Mouse (Mus musculus) kidney, embryonic 16.5 days (tissue): ENCODE data around the gene Det1. TPM values are rescaled to one million over a fixed set of nuclear protein-coding genes. Genes with fewer than 3 reads are reported as not detected.

Experiments
- ATAC-seq: fragments of 200-750 bp; cut with Nextera tagmentation; 2 replicates; pipeline ENCODE4 v1.8.0; 2017; ENCODE audit warnings: moderate TSS enrichment; ENCODE audit not compliant: low FRiP score, low TSS enrichment
- H3K27ac ChIP-seq: fragments of 300-500 bp; sonication (generic); 2 replicates; pipeline ENCODE4 v1.5.1; 2014; ENCODE audit warnings: low read length
- H3K27me3 ChIP-seq: fragments of 300-500 bp; sonication (generic); 2 replicates; pipeline ENCODE4 v1.6.1; 2014; ENCODE audit warnings: low read length, control low read depth, mixed read lengths; ENCODE audit not compliant: insufficient read depth
- H3K36me3 ChIP-seq: fragments of 300-500 bp; sonication (generic); 2 replicates; pipeline ENCODE4 v1.6.1; 2014; ENCODE audit warnings: low read length, control low read depth, mixed read lengths; ENCODE audit not compliant: insufficient read depth
- H3K4me1 ChIP-seq: fragments of 300-500 bp; sonication (generic); 2 replicates; pipeline ENCODE4 v1.6.1; 2014; ENCODE audit warnings: low read length, control low read depth, mixed read lengths; ENCODE audit not compliant: insufficient read depth
- H3K4me2 ChIP-seq: fragments of 300-500 bp; sonication (generic); replicated peaks from 2 replicates; pipeline ENCODE4 v1.6.1; 2014; ENCODE audit warnings: low read depth, low read length
- H3K4me3 ChIP-seq: fragments of 300-500 bp; sonication (generic); 2 replicates; pipeline ENCODE4 v1.5.1; 2014; ENCODE audit warnings: mild to moderate bottlenecking, low read length
- H3K9ac ChIP-seq: fragments of 300-500 bp; sonication (generic); replicated peaks from 2 replicates; pipeline ENCODE4 v1.6.1; 2014; ENCODE audit warnings: low read length
- H3K9me3 ChIP-seq: fragments of 300-500 bp; sonication (generic); 2 replicates; pipeline ENCODE4 v1.6.1; 2016; ENCODE audit warnings: low read length, control low read depth
- whole genome bisulfite sequencing: fragments of 180-500 bp; shearing (Covaris S2); extraction: QIAGEN DNeasy Blood & Tissue Kit; methylation state at CpG from one replicate; pipeline ENCODE4 v1.1.7; 2014; 5-methylcytosine and 5-hydroxymethylcytosine counted together
- polyA plus RNA-seq: library from polyadenylated mRNA; unstranded; fragments of >200 nt; fragmentation: Nextera tagmentation; extraction: Ambion mirVana; gene quantifications from 2 replicates; pipeline ENCODE4 v1.2.1, GENCODE M21; 2015

Det1 gene
- 19.1 and 19.6 TPM in 2 replicates for polyA plus RNA-seq

DNA sequence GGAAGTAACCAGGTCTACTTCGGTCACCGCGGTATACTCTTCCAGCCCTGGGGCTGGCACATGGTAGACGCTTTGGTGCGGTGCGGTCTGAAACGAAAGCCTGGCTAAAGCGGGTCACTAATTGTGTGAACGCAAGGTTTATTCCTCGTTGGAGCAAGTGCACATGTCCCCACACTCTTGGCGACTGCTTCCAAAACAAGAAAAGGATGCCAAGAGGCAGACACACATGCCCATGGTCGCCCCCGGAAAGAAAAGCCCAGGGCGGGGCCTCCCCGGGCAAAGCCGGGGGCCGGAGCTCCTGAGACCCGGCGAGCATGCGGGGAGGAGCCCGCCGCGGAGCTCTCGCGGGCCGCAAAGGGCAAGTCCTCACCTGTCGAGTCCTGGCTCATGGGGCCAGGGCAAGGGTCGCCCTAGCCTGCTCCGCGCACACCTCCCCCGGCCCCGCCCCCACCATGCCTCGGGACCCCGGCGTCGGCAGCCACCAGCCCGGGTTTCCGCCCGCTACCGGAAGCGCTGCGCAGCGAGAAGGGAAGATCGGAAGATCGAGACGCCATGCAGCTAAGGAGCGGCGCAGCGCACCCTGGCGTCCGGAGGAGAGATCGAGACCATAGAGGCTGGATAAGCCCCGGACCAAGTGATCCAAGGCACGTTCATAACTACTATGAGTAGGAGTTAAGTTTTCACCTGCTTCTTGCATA, at the start of gene Det1:
Gene Det1, minus strand, starts transcription at position 527 of the 698 bp plus-strand sequence.
- Histone ChIP-seq H3K4me1 (peaks cover 9% of the 10 kb centered on the region; the same call in 1 of the 2 replicates), H3K4me3 (peak within 1 kb of the TSS; percentile 87), H3K9ac (peak within 1 kb of the TSS; percentile 96), H3K27me3 (no peaks in the 10 kb centered on the region), H3K36me3 (peaks cover 20% of the 10 kb centered on the region), H3K27ac (peak within 1 kb of the TSS; percentile 74), H3K9me3 (no peaks in the 10 kb centered on the region), H3K4me2 (peak within 1 kb of the TSS; percentile 56)
- peak; percentile 95 for ATAC-seq
- WGBS, result under 1% methylated on average over 54 of the region's 54 CpGs

DNA sequence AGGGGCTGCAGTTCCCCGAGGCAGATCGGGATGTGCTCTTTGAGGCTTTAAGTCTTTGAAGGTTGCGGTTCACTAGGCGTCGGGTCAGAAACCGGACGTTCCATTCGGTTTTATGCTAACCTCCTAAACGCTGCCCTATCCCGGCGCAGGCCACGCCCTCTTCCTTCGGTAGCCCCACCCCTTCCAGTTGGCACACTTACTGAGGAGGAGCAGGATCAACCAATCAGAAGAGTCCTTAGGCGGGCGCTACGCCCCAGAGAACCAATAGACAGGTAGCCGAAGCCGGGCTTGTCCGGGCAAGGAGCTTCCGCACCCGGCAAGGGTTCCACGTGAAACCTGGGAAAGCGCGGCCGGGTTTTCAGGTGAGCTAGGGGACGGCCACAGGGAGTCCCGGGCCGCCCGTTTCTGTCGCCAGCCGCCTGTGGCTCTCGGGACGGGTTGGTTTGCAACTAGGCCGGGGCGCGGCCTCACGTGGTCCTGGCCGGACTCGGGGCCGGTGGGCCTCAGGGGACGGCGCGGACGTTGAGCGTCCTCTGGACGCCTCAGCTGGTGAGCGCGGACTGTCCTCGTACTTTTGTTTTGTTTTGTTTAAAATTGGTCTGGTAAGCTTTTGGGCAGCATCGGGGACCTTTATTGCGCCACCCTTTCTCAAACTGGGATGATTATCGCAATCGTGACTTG, 48.7 kb upstream of the Det1 start, which contains the start of gene Aen:
Gene Aen, plus strand, starts transcription at position 202 of the 681 bp plus-strand sequence.
- Histone ChIP-seq H3K4me1 (peaks cover 19% of the 10 kb centered on the region), H3K27ac (peak within 1 kb of the TSS; percentile 73; the same call in 1 of the 2 replicates), H3K9me3 (no peaks in the 10 kb centered on the region), H3K36me3 (peaks cover 8% of the 10 kb centered on the region; the same call in 1 of the 2 replicates), H3K4me2 (peak within 1 kb of the TSS; percentile 87), H3K27me3 (no peaks in the 10 kb centered on the region), H3K9ac (peak within 1 kb of the TSS; percentile 85), H3K4me3 (peak within 1 kb of the TSS; percentile 99)
- WGBS, result under 1% methylated on average over 53 of the region's 53 CpGs
- ATAC-seq, result peak; percentile 99

DNA sequence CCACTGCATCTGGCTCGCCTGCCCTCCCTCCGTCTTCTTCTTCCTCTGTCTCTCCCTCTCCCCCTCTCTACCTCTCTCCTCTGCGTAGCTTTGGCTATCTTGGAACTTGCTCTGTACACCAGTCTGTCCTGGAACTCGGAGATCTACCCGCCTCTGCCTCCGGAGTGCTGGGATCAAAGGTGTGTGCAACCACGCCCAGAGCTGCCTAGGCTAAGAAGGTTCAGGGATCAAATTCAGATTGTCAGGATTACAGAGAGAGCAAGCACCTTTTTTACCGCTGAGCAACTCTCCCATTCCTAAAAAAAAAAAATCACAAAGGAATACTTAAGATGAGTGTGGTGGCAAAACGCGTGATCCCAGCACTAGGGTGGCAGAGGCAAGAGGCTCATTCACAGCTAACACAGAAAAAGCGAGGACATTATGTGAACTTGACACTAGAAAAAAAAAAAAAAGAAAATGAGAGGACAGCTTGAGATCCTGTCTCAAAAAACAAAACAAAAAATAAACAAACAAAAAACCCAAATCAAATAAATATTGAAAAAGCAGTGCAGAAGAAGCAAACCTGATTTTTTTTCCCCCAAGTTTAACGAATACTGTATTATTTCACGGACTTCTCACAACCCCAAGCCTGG, 48.1 kb upstream of the Det1 start:
- WGBS, result 54% methylated on average over 13 of the region's 13 CpGs
- Histone ChIP-seq H3K4me2 (peak overlapping the region; percentile 87), H3K27me3 (no peaks in the 10 kb centered on the region), H3K4me3 (peak overlapping the region; percentile 99), H3K4me1 (peaks cover 19% of the 10 kb centered on the region), H3K27ac (peak overlapping the region; percentile 73; the same call in 1 of the 2 replicates), H3K9ac (no peak overlapping the region; the same call in 1 of the 2 replicates), H3K36me3 (peaks cover 8% of the 10 kb centered on the region; the same call in 1 of the 2 replicates), H3K9me3 (no peaks in the 10 kb centered on the region)
- no peak for ATAC-seq

DNA sequence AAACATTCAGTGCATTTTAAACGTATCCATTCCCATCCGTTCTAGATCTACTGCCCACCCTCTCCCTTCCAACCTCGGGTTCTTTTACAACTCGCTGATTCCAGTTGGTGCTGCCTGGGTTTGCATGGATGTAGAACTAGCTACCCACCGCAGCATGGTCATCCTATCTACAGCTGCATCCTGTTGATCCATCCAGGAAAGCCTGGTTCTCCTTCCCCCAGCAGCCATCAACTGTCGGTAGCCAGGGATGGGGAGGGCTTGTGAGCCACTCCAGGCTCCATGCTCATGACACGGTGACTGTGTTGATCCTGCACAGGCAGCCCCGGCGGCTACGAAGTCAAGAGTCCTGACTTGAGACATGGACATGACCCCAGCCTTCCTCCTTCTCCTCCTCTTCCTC, 46.9 kb upstream of the Det1 start:
- H3K4me1 ChIP-seq, result peaks cover 19% of the 10 kb centered on the region
- no peak overlapping the region for H3K4me3 ChIP-seq
- H3K9ac ChIP-seq, result no peak overlapping the region
- 87% methylated on average over 10 of the region's 10 CpGs for WGBS
- H3K27me3 ChIP-seq, result peaks cover 6% of the 10 kb centered on the region; the same call in 1 of the 2 replicates
- peaks cover 8% of the 10 kb centered on the region; the same call in 1 of the 2 replicates for H3K36me3 ChIP-seq
- no peak for ATAC-seq
- no peaks in the 10 kb centered on the region for H3K9me3 ChIP-seq
- H3K4me2 ChIP-seq, result no peak overlapping the region
- no peak overlapping the region for H3K27ac ChIP-seq

DNA sequence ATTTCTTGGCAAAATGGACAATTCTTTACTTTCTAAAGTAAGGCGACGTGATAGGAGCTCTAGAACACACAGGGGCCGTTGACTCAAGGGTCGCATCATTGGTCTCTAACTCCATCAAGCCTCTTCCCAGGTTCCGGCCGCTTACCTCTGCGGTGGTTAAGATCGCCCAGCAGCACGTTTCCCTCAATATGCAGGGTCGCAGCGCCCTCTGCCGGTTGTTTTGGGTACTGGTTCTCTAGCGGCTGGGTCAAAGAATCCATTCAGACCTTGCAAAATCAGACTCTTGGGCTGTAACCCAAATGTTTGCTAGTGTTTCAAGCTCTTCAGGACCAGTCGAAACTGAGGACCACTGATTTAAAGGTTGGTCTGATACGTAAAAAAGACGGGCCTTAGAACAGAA, 43.6 kb upstream of the Det1 start:
- H3K27me3 ChIP-seq, result peaks cover 29% of the 10 kb centered on the region
- H3K4me3 ChIP-seq, result no peak overlapping the region
- H3K27ac ChIP-seq, result no peak overlapping the region
- H3K4me2 ChIP-seq, result no peak overlapping the region
- no peaks in the 10 kb centered on the region for H3K9me3 ChIP-seq
- WGBS, result 2% methylated on average over 16 of the region's 16 CpGs
- ATAC-seq, result no peak
- no peak overlapping the region for H3K9ac ChIP-seq
- no peaks in the 10 kb centered on the region for H3K36me3 ChIP-seq
- 0 out of 2 replicates have a peak, but pooled peaks cover 4% of the 10 kb centered on the region for H3K4me1 ChIP-seq

DNA sequence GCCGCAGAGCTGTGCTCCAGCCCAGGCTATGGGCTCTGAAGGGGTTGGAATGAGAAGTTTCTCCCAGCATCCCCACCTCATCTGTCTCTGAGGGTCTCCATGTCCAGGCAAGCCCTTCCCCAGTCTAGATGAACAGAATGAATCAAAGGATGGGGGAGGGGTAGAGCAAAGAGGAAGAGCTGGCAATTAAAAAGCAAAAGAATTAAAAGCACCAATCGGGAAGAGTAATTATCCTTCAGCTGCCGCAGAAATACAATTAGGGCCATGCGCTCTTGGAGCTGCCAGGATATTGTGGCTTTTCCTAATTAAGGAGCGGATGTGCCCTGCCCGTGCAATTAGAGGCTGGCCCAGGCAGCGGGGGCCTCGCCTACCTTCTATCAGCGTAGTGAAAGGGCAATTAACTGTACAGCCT, 40.4 kb upstream of the Det1 start:
- Histone ChIP-seq H3K4me3 (no peak overlapping the region), H3K4me2 (no peak overlapping the region), H3K27ac (no peak overlapping the region), H3K4me1 (peaks cover 14% of the 10 kb centered on the region), H3K9me3 (no peaks in the 10 kb centered on the region), H3K27me3 (peaks cover 54% of the 10 kb centered on the region), H3K9ac (no peak overlapping the region), H3K36me3 (no peaks in the 10 kb centered on the region)
- WGBS, result 15% methylated on average over 9 of the region's 9 CpGs
- no peak for ATAC-seq

DNA sequence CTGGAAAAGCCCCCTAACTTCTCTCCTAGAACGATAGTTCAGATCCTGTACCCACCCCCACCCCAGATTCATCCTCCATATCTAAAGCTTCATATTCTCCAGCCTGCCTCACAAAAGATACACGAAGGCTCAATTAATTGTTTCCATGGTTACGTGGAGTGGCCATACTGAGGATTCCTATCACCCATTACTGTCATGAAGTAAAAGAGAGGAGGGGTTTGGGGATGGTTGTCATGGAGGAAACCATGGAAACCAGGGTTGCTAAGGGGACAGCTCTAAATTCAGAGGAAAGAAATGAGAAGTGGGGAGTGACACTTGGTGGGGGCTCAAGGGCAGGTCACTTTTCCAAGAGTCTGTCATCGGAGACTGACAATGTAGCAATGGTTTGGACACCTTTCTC, 39.4 kb upstream of the Det1 start:
- no peaks in the 10 kb centered on the region for H3K36me3 ChIP-seq
- H3K4me3 ChIP-seq, result no peak overlapping the region
- H3K4me2 ChIP-seq, result no peak overlapping the region
- WGBS, result 83% methylated on average over 4 of the region's 4 CpGs
- peaks cover 61% of the 10 kb centered on the region for H3K27me3 ChIP-seq
- ATAC-seq, result no peak
- H3K9me3 ChIP-seq, result no peaks in the 10 kb centered on the region
- H3K9ac ChIP-seq, result no peak overlapping the region
- H3K4me1 ChIP-seq, result peaks cover 20% of the 10 kb centered on the region
- H3K27ac ChIP-seq, result no peak overlapping the region

DNA sequence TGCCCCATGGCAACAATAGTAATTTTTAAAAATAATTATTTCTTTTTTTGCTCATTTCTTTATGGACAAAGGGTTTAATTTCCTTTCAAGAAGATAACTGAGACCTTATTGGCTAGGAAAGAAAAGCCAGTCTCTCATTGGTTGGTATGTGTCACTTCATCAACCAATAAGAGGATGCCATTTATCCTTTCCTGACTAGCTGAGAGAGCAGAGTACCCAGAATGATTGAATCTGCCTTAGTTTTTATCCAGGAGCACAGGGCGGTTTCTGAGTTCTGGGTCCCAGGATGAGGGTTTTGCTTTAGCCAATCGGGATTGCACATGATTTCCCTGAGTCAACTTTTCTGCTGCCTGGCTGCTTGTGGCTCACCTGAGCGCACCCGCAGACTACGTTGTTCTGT, 38.3 kb upstream of the Det1 start:
- no peak overlapping the region for H3K4me3 ChIP-seq
- H3K4me1 ChIP-seq, result peaks cover 21% of the 10 kb centered on the region
- no peak overlapping the region for H3K27ac ChIP-seq
- 73% methylated on average over 5 of the region's 5 CpGs for WGBS
- no peak overlapping the region for H3K9ac ChIP-seq
- ATAC-seq, result no peak
- no peaks in the 10 kb centered on the region for H3K36me3 ChIP-seq
- no peaks in the 10 kb centered on the region for H3K9me3 ChIP-seq
- H3K27me3 ChIP-seq, result peaks cover 69% of the 10 kb centered on the region
- no peak overlapping the region for H3K4me2 ChIP-seq

DNA sequence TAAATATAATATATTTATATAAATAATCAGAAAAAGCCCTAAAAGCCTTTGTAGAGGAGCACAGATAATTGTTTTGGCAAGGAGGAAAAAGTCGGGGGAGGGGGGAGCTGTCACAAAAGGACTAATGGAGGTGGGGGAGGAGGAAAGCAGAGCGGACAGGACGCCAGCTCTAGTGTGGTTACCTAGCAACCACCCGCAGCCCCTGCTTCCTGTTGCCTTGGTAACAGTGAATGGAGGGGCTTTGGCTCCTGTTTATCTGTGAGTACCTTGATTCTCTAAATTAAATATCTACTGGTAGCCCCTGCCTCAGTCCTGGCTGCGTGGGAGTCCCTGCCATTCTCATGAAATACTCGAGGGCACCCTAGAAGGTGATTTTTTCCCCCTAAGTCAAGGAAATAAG, 37.1 kb upstream of the Det1 start:
- WGBS, result 9% methylated on average over 6 of the region's 6 CpGs
- H3K4me3 ChIP-seq, result no peak overlapping the region
- peaks cover 67% of the 10 kb centered on the region for H3K27me3 ChIP-seq
- no peaks in the 10 kb centered on the region for H3K9me3 ChIP-seq
- H3K27ac ChIP-seq, result no peak overlapping the region
- ATAC-seq, result no peak
- no peak overlapping the region for H3K4me2 ChIP-seq
- no peaks in the 10 kb centered on the region for H3K36me3 ChIP-seq
- H3K4me1 ChIP-seq, result peaks cover 21% of the 10 kb centered on the region
- H3K9ac ChIP-seq, result no peak overlapping the region
